Mouse (Mus musculus) layer of hippocampus, adult 9-10 months (tissue): ENCODE results near the gene Tlk2.

Experiments used
- DNase-seq: peaks from one replicate; pipeline ENCODE4 v3.0.0; 2022; ENCODE audit warnings: low spot score

Gene Tlk2

DNA sequence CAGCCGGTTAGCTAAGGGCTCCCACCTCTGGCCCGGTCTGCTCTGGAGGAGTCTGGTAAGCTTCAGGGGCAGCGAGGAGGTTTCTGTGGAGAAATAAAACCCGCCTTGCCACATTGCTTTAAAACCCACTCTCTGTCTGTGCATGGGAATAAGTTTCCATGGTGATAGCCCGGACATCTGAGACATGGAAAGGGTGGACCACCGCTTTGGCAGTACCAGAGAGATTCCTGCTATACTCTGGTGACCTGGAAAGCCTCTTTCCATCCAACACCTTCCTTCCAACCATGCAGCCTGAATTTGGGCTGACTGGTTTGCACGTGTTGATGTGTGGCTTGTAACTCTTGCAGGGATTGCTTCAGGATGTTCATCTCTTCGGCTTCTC lies 135.0 kb downstream of the Tlk2 start:
- DNase-seq, result no peak

DNA sequence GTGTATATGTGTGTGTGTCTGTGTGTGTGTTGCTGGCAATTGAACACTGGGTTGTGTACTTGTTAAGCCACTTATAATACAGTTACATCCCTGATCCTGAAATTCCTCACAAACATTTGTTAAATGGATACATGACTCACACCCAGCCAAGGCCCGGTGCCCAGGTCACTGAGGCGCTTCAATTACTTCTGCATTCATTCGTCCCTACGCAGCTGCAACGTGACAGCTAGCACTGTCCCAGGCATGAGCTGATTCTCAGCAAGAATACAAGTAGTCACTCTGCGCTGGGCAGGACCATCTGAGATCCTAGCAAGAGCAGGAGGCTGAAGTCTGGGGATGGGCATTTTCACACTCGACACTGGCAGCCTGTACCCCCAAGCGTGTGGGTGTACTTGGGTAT lies 136.7 kb downstream of the Tlk2 start:
- DNase-seq, result no peak

DNA sequence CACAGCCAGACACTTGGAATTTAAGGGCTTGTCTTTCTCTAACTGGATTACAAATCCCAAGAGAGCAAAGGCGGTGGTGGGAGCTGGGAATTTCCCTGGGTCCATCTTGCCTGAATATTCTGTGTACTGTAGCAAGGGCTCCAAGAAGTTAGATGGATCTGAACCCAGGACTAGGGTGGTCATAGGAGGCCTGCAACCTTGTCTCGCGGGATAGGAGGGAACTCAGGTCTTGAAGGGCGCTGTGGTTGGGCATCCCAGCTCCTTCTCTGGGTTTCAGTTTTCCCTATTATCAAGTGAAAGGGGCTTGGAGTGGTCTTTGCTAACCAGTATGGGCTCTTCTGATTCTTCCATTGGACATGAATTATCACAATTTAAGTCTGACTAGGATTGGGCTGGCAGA lies 137.5 kb downstream of the Tlk2 start:
- no peak for DNase-seq

DNA sequence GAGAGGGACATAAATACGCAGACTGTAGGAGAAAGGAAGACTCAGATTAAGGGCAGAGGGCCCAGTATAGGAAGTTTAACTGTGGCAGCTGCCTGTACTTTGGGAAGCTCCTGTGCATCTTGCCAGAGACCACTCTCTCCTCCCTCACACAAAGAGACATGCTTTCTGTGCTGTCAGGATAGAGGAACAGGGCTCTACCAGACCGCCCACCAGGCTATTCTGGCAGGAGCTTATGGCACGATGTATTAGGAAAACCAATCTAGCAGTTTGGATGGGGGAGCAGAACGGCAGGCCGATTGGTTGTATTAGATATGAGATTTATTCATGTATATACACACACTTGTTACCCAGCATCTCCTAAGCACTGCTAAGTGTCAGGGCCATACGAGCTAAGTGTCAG lies 139.2 kb downstream of the Tlk2 start:
- no peak for DNase-seq

DNA sequence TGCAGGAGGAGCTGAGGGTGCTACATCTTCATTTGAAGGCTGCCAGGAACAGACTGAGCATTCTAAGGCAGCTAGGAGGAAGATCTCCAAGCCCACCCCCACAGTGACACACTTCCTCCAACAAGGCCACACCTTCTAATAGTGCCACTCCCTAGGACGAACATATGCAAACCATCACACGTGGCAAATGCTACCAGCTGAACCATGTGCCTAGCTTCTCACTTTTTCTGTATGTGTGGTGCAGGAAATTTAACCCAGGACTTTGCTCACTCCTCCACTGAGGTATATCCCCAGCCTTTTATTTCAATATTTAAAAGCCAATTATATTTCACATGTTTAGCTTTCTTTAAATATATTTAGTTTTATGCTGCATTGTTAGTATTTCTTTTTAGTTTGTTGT lies 142.5 kb downstream of the Tlk2 start:
- no peak for DNase-seq

- no peak for DNase-seq
Measured at GRCm38 (mm10) chr11:105323530-105323929, 144.9 kb downstream of the Tlk2 start.

GRCm38 (mm10) chr11:105327101-105327500 lies 148.5 kb downstream of the Tlk2 start:
- no peak for DNase-seq

DNA sequence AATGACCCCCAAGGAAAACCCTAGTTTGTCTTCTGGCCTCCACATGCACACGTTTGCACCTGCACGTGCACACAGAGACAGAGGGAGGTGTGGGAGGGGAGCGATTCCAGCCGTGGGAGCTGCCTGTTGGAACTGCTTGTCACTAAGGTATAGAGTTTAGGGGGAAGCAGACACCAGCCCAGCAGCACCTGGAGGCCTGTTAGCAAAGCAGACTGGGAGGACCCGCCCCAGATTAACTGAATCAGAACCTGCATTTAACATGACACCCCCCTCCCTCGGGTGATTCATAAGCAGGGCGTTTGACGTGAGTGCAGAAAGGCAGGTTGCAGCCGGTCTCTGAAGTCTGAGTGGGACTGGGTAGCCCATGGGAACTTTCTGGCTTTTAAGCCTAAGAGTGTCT lies 151.4 kb downstream of the Tlk2 start:
- DNase-seq, result no peak

DNA sequence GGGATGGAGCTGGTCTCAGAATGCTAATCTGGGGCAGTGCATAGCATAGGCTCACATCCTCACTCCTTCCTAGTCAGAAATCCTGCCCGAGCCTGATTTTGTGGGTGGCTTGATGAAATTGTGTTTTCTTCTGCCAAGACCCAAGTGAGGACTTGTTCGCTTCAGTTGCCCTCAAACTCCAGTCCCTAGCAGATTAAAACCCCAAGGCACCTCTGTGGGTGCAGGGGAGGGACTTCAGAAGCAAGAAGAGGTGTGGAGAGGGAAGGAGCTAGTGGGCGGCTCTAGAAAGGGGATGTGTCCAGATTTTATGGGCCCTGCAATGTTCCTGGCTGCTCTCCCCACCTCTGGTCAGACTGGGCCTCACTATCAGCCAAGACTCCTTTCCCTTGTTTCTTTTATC lies 152.5 kb downstream of the Tlk2 start:
- no peak for DNase-seq

GRCm38 (mm10) chr11:105331732-105332131 lies 153.1 kb downstream of the Tlk2 start:
- no peak for DNase-seq

DNA sequence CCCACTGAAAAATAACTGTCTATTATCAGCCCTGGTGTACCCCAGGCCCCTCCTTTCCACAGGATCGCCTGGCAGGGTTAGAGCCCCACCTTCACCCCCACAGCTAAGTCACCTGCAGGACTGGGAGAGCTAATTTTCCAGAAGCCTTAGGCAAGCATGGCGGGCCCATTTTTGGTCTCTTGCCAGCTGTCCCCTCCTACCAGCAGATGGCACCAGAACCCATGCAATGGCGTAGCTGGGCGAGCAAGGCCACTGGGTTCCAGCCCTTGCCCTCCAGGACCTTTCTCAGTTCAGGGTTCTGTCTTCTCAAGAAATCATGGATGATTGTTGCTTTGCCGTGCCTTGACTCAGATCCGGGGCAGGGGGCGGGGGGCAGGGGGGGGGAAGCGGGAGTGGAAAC lies 153.9 kb downstream of the Tlk2 start:
- no peak for DNase-seq
